Mouse (Mus musculus) Muller cell, postnatal 12 days (primary cell): ENCODE results near the gene Hoxc8.

Experiments used
- DNase-seq: peaks from one replicate; pipeline ENCODE4 v3.0.0-alpha.2; 2015; ENCODE audit errors: inconsistent ontology term

Gene Hoxc8

GRCm38 (mm10) chr15:103009265-103010111 lies 19.1 kb downstream of the Hoxc8 start:
- DNase-seq = no peak

DNA sequence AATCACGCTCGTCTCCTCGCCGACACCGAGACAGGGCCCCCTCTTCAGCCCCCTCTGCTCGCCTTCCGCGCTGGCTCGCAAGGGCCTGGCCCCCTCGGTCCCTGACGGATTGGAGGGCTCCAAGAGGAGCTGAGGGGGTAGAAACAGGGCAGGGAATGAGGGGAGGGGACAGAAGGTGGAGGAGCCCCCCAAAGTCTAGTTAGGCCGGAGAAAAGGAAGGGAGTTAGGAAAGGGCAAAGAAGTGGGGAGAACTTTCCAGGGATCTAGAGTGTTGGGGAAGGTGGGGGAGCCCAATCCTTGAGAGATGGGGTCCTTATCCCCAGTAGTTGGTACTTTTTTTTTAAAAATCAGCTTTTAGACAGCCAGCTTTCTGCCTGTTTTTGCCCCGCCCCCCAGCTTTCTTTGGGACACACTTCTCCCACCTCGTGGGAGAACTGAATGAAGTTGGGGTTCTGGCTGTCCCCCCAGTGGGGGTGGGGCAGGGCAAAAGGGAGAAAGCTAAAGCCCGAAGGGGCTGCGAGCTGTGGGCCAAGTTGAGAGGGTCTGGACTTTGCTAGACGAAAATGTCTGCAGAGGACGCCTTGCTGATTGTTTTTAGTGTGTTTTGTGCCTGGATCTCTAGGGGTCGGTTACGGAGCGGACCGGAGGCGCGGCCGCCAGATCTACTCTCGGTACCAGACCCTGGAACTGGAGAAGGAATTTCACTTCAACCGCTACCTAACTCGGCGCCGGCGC lies 19.9 kb downstream of the Hoxc8 start:
- no peak for DNase-seq

- DNase-seq = no peak
Observed at GRCm38 (mm10) chr15:103010847-103011555, 20.6 kb downstream of the Hoxc8 start.

DNA sequence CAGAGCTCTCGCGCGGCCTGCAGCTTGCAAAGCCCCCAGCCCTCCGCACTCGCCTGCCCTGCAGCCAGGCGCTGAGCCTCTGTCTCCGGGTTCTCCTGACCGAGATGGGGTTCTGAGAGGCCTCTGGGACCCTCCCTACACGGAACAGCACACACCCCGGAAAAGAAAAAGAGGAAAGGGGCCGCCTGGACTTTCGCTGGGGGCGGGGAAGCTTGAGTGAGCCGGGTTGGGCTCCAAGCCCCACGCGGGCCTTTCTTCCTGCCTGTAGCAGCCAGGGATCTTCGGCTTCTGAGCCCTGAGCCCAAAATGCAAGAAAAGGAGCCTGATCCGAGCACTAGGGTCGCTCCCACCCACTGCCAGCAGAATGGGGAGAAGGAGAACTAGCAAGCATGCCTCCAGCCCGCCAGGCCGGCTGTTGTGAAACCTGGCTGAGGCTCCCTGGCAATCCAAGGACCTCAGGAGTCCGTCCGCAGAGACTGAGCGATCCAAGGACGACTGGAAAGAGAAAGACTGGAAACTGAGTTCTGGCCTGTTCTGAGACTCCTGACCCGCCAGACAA lies 21.6 kb downstream of the Hoxc8 start:
- no peak for DNase-seq

DNA sequence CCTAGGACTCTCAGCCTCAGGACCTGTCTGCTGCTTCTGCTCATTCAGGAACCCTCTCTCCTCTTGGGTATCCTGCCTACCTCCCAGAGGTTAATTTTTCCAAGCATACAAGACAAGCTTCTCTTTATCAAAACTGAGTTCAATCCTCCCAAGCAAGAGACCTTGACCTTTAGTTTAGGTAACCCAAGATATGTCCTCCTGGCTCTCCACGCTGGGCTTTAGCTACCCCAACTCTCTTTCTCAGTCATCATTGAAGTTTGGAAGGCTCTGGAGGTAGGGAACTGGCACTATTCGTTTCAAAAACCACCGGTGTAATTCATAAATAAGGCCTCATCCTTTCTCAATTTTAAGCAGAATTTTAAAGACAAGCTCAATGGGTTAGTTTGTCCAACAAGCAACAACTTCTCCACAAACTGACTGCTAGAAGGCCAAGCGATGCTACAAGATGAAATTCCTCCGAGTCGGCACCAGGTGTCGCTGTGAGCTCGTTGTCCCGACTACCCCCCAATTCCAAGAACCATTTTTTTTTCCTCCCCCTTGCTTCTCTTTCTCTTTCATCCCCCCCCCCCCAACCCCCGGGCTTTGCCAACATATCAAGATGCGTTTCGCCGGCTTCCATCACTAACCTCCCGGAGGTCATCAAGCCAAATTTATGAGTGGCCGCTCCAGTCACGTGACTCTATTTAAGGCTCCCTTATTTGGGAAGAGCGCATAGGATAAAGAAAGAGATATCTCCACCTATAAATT lies 23.0 kb downstream of the Hoxc8 start:
- no peak for DNase-seq

DNA sequence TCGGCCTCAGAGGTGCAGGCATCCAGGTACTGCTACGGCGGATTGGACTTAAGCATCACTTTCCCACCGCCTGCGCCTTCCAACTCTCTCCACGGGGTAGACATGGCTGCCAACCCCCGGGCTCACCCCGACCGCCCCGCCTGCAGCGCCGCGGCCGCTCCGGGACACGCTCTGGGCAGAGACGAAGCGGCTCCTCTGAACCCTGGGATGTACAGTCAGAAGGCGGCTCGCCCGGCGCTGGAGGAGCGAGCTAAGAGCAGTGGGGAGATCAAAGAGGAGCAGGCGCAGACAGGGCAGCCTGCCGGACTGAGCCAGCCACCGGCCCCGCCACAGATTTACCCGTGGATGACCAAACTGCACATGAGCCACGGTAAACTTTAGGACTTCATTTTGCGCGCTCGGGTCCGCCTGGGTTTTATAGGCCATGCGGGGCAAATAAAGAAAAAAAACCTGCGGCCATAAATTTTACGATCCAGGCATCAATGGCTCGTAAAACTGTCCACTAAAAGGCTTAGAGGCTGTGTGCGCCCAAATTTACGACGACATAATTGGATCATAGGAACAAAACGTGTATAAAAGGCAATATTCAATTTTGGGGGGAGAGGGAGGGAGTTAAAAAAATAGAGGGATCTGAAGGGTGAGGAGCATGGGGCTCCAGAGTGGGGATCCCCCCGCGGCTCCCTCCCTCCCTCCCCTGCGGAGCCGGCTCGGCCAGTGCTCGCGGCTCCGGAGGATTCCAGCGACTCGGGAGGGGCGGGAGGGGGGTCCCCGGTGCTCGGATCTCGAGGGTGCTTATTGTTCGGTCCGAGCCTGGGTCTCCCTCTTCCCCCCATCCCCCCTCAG lies 24.0 kb downstream of the Hoxc8 start:
- peak; percentile 20 for DNase-seq

- DNase-seq = no peak
Observed at GRCm38 (mm10) chr15:103015009-103015399, 24.6 kb downstream of the Hoxc8 start.

- no peak for DNase-seq
Observed at GRCm38 (mm10) chr15:103015406-103016166, 25.2 kb downstream of the Hoxc8 start.

DNA sequence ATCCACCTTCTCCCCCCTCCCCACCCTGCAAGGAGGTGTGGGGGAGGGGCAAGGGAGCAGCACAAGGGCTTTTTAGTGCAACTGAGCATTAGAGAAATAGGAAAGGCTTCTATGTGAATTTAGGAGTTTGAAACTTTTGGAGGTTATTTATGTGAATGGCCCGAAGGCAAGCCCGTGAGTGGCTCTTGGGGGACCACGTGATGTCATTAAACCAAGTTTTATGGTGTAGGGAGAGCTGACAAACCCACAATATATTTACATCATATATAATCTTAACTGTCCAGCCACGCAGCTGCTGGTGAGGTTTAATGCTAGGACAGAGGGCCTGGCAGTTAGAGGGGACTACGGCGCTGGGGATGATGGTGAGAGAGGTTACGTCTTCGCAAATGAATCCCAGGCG lies 28.2 kb downstream of the Hoxc8 start, which contains the start of gene Hoxc4:
Gene Hoxc4, plus strand, starts transcription at position 299 of the 400 bp plus-strand sequence.
- DNase-seq = no peak

DNA sequence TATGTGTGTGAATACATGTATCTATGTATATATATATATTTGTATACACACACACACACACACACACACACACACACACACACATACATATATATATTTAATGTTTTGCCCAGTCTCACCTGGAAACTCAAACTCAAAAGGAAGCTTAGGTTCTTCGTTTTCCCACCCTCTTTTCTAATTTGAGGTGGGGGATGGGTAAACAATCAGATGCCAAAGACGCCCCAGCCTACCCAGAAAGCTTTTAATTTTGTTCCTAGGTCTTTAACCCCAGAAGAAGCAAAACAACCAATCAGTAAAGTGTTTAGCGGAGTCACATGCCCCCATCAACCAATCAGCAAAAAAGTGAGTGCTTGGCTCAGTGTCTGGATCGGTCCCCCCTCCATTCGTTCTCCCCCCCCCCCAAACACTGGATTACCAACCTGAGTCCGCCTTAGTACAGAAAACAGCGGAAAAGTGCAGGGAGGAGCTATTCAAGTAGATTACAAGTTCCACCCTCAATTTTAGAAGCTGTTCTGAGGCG lies 30.6 kb downstream of the Hoxc8 start:
- no peak for DNase-seq

DNA sequence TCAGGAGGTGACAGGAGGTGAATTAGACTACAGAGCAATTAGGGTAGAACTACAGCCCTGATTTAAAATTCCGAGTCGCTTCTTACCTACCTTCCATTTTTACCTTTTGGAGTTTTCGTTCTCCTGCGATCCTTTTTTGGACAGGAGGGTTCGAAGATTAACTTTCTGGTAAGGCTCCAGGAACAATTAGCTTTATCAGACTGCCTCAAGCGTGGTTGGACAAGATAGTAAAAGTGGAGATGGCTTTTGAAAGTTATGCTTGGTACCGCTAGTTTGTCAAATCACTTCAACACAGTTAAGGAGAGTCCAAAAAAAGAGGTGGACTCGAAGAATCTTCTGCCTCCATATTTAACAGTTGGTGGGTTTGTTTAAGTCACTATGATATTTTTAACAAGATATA lies 31.1 kb downstream of the Hoxc8 start:
- DNase-seq = no peak

- DNase-seq = no peak
Observed at GRCm38 (mm10) chr15:103024131-103024530, 33.7 kb downstream of the Hoxc8 start.

- no peak for DNase-seq
Observed at GRCm38 (mm10) chr15:103027266-103028235, 37.1 kb downstream of the Hoxc8 start.

GRCm38 (mm10) chr15:103028916-103029512 lies 38.6 kb downstream of the Hoxc8 start:
- no peak for DNase-seq

- DNase-seq = no peak
Observed at GRCm38 (mm10) chr15:103030142-103030541, 39.7 kb downstream of the Hoxc8 start.

DNA sequence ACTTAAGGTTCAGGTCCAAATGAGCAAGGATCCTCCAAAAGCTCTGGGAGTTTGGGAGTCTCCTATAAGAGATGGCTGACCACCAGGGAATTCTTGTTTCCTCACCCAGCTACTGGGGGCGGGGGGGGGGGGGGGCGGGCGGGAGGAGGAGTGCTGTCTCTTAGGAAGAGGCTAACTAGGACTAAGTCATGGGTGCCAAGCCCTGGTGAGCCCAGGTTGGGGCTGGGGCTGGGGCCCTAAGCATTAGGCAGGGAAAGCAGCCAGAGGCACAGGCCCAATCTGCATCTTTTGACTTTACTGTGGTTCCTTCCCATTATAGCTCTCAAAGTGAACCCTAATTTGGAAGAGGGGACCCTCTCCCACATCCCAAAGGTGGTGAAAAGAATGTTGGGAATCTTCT lies 41.8 kb downstream of the Hoxc8 start:
- DNase-seq = no peak

DNA sequence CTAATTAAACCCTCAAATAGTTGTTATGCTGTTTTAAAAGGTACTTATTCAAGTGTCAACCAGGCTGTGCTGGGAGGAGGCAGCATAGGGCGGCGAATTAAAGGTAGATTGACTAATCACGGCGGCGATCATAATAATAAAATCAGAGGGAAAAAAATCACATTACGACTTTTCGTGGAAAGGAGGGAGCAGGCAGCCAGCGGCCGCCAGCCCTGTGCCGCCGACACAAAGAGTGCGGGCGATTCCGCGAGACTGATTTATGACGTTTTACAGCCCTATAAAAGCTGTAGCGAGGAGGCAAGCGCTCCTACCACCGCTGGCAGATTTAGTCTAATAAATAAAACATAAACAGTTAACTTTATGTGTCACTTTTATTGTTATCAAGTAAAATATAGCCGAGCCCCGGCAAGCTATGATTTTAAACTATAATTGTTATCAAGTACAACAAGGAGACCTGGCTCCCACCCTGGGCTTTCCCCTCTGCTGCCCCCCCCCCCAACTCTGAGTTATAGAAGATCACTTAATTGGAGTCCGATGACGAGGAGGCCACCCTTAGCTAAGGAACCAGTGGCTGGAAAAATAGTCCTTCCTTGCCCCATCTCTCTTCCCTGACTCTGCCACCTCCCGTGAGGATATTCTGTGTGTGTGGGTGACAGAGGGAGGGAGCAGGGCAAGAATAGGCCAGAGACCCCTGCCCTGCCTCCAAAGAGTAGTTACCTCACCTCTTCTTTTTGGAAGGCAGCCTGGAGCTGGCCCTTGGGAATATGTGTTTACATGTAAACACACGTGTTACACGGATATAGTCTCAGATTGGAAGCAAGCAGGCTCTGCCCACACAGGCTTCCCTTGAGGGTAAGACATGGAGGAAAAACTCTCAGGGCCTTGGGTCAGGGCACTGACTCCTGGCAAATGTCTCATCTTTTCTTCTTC lies 42.5 kb downstream of the Hoxc8 start:
- DNase-seq = no peak
